Comparison of ENCODE assay signal across 8 mouse cellular contexts in the genomic region with DNA sequence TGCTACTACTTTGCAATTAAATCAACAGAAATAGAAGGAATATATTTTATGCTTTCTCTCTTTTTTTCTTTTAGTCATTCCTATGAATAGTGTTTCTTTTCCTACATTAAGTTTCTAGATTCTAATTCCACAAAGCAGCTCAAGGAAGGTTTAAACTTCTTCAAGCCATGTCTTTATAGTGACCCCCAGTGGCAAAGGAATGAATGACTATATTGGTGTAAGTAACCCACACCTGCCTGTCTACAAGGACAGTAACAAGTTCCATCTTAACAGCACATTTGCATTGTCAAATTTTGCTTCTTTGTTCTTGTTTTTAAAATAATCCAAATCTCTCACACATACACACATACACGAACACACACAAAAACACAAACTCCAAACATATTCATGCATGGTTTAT.
A peak's percentile ranks its signal among the peaks of the same experiment; 100 is the strongest.
DNase-seq lines count a peak whose midpoint lies in the region; ATAC-seq and TF ChIP-seq lines count a peak whose summit lies in the region.

No protein-coding gene starts in this region.

- H3K27me3 ChIP-seq in embryonic facial prominence, embryonic 11.5 days (ENCODE audit: control insufficient read depth, insufficient read depth, low read length) = no peaks in the 10 kb centered on the region
- H3K27me3 ChIP-seq in embryonic facial prominence, embryonic 10.5 days (replicated peaks; ENCODE audit: low read depth, poor library complexity, severe bottlenecking) = no peaks in the 10 kb centered on the region
- H3K27me3 ChIP-seq in midbrain, embryonic 11.5 days (ENCODE audit: control insufficient read depth, insufficient read depth, low read length) = no peaks in the 10 kb centered on the region
- no peaks in the 10 kb centered on the region for H3K27me3 ChIP-seq in midbrain, embryonic 10.5 days (ENCODE audit: low read depth, poor library complexity, severe bottlenecking)
- no peaks in the 10 kb centered on the region for H3K27me3 ChIP-seq in midbrain, postnatal 0 days (ENCODE audit: insufficient read depth, low read length)

- H3K27ac ChIP-seq in embryonic facial prominence, embryonic 11.5 days (replicated peaks; ENCODE audit: low read depth, low read length) = no peak overlapping the region
- H3K27ac ChIP-seq in embryonic facial prominence, embryonic 10.5 days (replicated peaks) = no peak overlapping the region
- no peak overlapping the region for H3K27ac ChIP-seq in midbrain, embryonic 11.5 days (ENCODE audit: low read depth, low read length)
- no peak overlapping the region for H3K27ac ChIP-seq in midbrain, embryonic 10.5 days (replicated peaks)
- H3K27ac ChIP-seq in midbrain, postnatal 0 days (ENCODE audit: low read depth, low read length) = no peak overlapping the region

- no peaks in the 10 kb centered on the region for H3K4me1 ChIP-seq in embryonic facial prominence, embryonic 11.5 days (ENCODE audit: control insufficient read depth, insufficient read depth, low read length)
- peaks cover 10% of the 10 kb centered on the region for H3K4me1 ChIP-seq in embryonic facial prominence, embryonic 10.5 days
- H3K4me1 ChIP-seq in midbrain, embryonic 11.5 days (ENCODE audit: control insufficient read depth, insufficient read depth, low read length) = no peaks in the 10 kb centered on the region
- H3K4me1 ChIP-seq in midbrain, embryonic 10.5 days = no peaks in the 10 kb centered on the region
- no peaks in the 10 kb centered on the region for H3K4me1 ChIP-seq in midbrain, postnatal 0 days (ENCODE audit: insufficient read depth, low read length)

- H3K9me3 ChIP-seq in embryonic facial prominence, embryonic 11.5 days (replicated peaks; ENCODE audit: control insufficient read depth, low read length) = no peaks in the 10 kb centered on the region
- H3K9me3 ChIP-seq in embryonic facial prominence, embryonic 10.5 days = no peaks in the 10 kb centered on the region
- no peaks in the 10 kb centered on the region for H3K9me3 ChIP-seq in midbrain, embryonic 11.5 days (ENCODE audit: control insufficient read depth, low read length)
- no peaks in the 10 kb centered on the region for H3K9me3 ChIP-seq in midbrain, embryonic 10.5 days (replicated peaks)
- H3K9me3 ChIP-seq in midbrain, postnatal 0 days (ENCODE audit: low read length) = no peaks in the 10 kb centered on the region

- no peak overlapping the region for H3K9ac ChIP-seq in embryonic facial prominence, embryonic 11.5 days (replicated peaks; ENCODE audit: low read length)
- no peak overlapping the region for H3K9ac ChIP-seq in midbrain, embryonic 11.5 days (ENCODE audit: low read length)
- H3K9ac ChIP-seq in midbrain, postnatal 0 days (replicated peaks; ENCODE audit: low read length, poor library complexity, severe bottlenecking) = no peak overlapping the region

- H3K36me3 ChIP-seq in embryonic facial prominence, embryonic 11.5 days (replicated peaks; ENCODE audit: control insufficient read depth, insufficient read depth, low read depth, low read length) = no peaks in the 10 kb centered on the region
- H3K36me3 ChIP-seq in embryonic facial prominence, embryonic 10.5 days (replicated peaks) = no peaks in the 10 kb centered on the region
- H3K36me3 ChIP-seq in midbrain, embryonic 11.5 days (ENCODE audit: control insufficient read depth, insufficient read depth, low read length) = no peaks in the 10 kb centered on the region
- no peaks in the 10 kb centered on the region for H3K36me3 ChIP-seq in midbrain, embryonic 10.5 days
- H3K36me3 ChIP-seq in midbrain, postnatal 0 days (ENCODE audit: insufficient read depth, low read length) = no peaks in the 10 kb centered on the region

- no peak overlapping the region for H3K4me3 ChIP-seq in embryonic facial prominence, embryonic 11.5 days (ENCODE audit: low read depth, low read length)
- no peak overlapping the region for H3K4me3 ChIP-seq in embryonic facial prominence, embryonic 10.5 days
- H3K4me3 ChIP-seq in midbrain, embryonic 11.5 days (ENCODE audit: low read depth, low read length) = no peak overlapping the region
- H3K4me3 ChIP-seq in midbrain, embryonic 10.5 days = no peak overlapping the region
- no peak overlapping the region for H3K4me3 ChIP-seq in midbrain, postnatal 0 days (ENCODE audit: low read depth, low read length)

- intact Hi-C loops in gastrocnemius, postnatal 14 days (cut with DNase I; ENCODE audit: low total_unique reads) = no loop called here

- TF ChIP-seq CTCF in midbrain, postnatal 0 days (IDR thresholded peaks at IDR 0.05) = peak; percentile 86

- no peak overlapping the region for H3K4me2 ChIP-seq in embryonic facial prominence, embryonic 11.5 days (ENCODE audit: low read depth, low read length)
- no peak overlapping the region for H3K4me2 ChIP-seq in midbrain, embryonic 11.5 days
- no peak overlapping the region for H3K4me2 ChIP-seq in midbrain, postnatal 0 days (ENCODE audit: low read depth, low read length, poor library complexity, severe bottlenecking)

- WGBS in embryonic facial prominence, embryonic 11.5 days = 28% methylated on average over 1 of the region's 1 CpGs
- 18% methylated on average over 1 of the region's 1 CpGs for WGBS in embryonic facial prominence, embryonic 10.5 days
- 26% methylated on average over 1 of the region's 1 CpGs for WGBS in midbrain, embryonic 11.5 days
- WGBS in midbrain, embryonic 10.5 days = 28% methylated on average over 1 of the region's 1 CpGs
- 33% methylated on average over 1 of the region's 1 CpGs for WGBS in midbrain, postnatal 0 days

- no peak; the same call in 1 of the 2 replicates for ATAC-seq in embryonic facial prominence, embryonic 11.5 days (replicated peaks; ENCODE audit: insufficient number of reproducible peaks, low FRiP score, low TSS enrichment, low read depth)
- ATAC-seq in midbrain, embryonic 11.5 days (ENCODE audit: low FRiP score) = peak; percentile 44; the same call in 1 of the 2 replicates
- ATAC-seq in hematopoietic stem cell, adult 5-6 weeks (replicated peaks in 1 of 2; ENCODE audit: insufficient read depth in 1 of 2, low FRiP score in 2 of 2, low TSS enrichment in 1 of 2, low read depth in 1 of 2, poor library complexity in 2 of 2, severe bottlenecking in 2 of 2) = peak; percentile 58 to 65; a peak in 3 of 4 replicates
- ATAC-seq in midbrain, postnatal 0 days (ENCODE audit: low FRiP score) = peak; percentile 44

- peak; percentile 89 for DNase-seq in embryonic facial prominence, embryonic 11.5 days (ENCODE audit: low spot score)
- DNase-seq in embryonic facial prominence, embryonic 10.5 days (ENCODE audit: low spot score) = no peak
- DNase-seq in midbrain, embryonic 11.5 days (ENCODE audit: low spot score, missing footprints) = no peak
- no peak for DNase-seq in midbrain, embryonic 10.5 days (ENCODE audit: low spot score)
- DNase-seq in midbrain, postnatal 0 days (ENCODE audit: low spot score) = peak; percentile 82
- DNase-seq in ovary, adult 18-20 months (ENCODE audit: low spot score) = no peak
- DNase-seq in gastrocnemius, postnatal 14 days = no peak

Comparison
In these comparisons a context has a peak if more than half of its experiments do, and no peak if none do; other contexts are left out.
1. DNase-seq: peak in embryonic facial prominence, embryonic 11.5 days (single experiment) and midbrain, postnatal 0 days (single experiment); none in embryonic facial prominence, embryonic 10.5 days (single experiment), midbrain, embryonic 11.5 days (single experiment), midbrain, embryonic 10.5 days (single experiment), ovary, adult 18-20 months (single experiment) and gastrocnemius, postnatal 14 days (single experiment).